Mouse (Mus musculus): ENCODE measurements around the gene Med10. TPM values are rescaled to one million over a fixed set of nuclear protein-coding genes. Genes with fewer than 3 reads are reported as not detected.

Med10 gene
- total RNA-seq (2022) = 10 to 100 TPM; 23.3 to 29.4 (median 27.0) TPM

GRCm38 (mm10) chr13:69802095-69802494 lies at the start of gene Med10:
TSS of gene Med10 (plus strand) at chr13:69802395.
- DNase-seq (ENCODE audit: low spot score) = no peak

GRCm38 (mm10) chr13:69752875-69753274 lies 49.3 kb upstream of the Med10 start:
- no peak for DNase-seq (ENCODE audit: low spot score)

GRCm38 (mm10) chr13:69758979-69759378 lies 43.2 kb upstream of the Med10 start:
- no peak for DNase-seq (ENCODE audit: low spot score)

- DNase-seq (ENCODE audit: low spot score) = peak; percentile 67
Measured at GRCm38 (mm10) chr13:69761393-69761792, 40.8 kb upstream of the Med10 start.

- no peak for DNase-seq (ENCODE audit: low spot score)
Measured at GRCm38 (mm10) chr13:69764646-69765045, 37.5 kb upstream of the Med10 start.

GRCm38 (mm10) chr13:69768152-69768551 lies 34.0 kb upstream of the Med10 start:
- DNase-seq (ENCODE audit: low spot score) = no peak

- DNase-seq (ENCODE audit: low spot score) = no peak
Measured at GRCm38 (mm10) chr13:69770538-69771456, 31.4 kb upstream of the Med10 start.

GRCm38 (mm10) chr13:69772358-69772757 lies 29.8 kb upstream of the Med10 start:
- DNase-seq (ENCODE audit: low spot score) = no peak

- no peak for DNase-seq (ENCODE audit: low spot score)
Measured at GRCm38 (mm10) chr13:69778221-69778620, 24.0 kb upstream of the Med10 start.

GRCm38 (mm10) chr13:69788704-69789103 lies 13.5 kb upstream of the Med10 start:
- no peak for DNase-seq (ENCODE audit: low spot score)

- DNase-seq (ENCODE audit: low spot score) = no peak
Measured at GRCm38 (mm10) chr13:69791814-69792213, 10.4 kb upstream of the Med10 start.

- DNase-seq (ENCODE audit: low spot score) = no peak
Measured at GRCm38 (mm10) chr13:69792541-69793009, 9.6 kb upstream of the Med10 start.

GRCm38 (mm10) chr13:69794808-69795207 lies 7.4 kb upstream of the Med10 start:
- no peak for DNase-seq (ENCODE audit: low spot score)

GRCm38 (mm10) chr13:69809681-69810611 lies 7.8 kb downstream of the Med10 start:
- peak; percentile 80 for DNase-seq (ENCODE audit: low spot score)

GRCm38 (mm10) chr13:69810936-69811680 lies 8.9 kb downstream of the Med10 start:
- DNase-seq (ENCODE audit: low spot score) = peak; percentile 2

GRCm38 (mm10) chr13:69813870-69814269 lies 11.7 kb downstream of the Med10 start:
- no peak for DNase-seq (ENCODE audit: low spot score)

GRCm38 (mm10) chr13:69818306-69818705 lies 16.1 kb downstream of the Med10 start:
- no peak for DNase-seq (ENCODE audit: low spot score)

- no peak for DNase-seq (ENCODE audit: low spot score)
Measured at GRCm38 (mm10) chr13:69821169-69821822, 19.1 kb downstream of the Med10 start.

GRCm38 (mm10) chr13:69823920-69824637 lies 21.9 kb downstream of the Med10 start:
- no peak for DNase-seq (ENCODE audit: low spot score)
